Mouse (Mus musculus) stomach, postnatal 0 days (tissue): Measurements from ENCODE around the gene Thrb. TPM values are rescaled to one million over a fixed set of nuclear protein-coding genes. Genes with fewer than 3 reads are reported as not detected.

Experiments used
- ATAC-seq: fragments of 200-750 bp; cut with Nextera tagmentation; 2 replicates; pipeline ENCODE4 v1.8.0; 2017; ENCODE audit not compliant: low FRiP score, low TSS enrichment
- DNase-seq: peaks from one replicate; pipeline ENCODE4 v3.0.0-alpha.2; 2016; ENCODE audit warnings: low spot score
- H3K27ac ChIP-seq: fragments of 300-500 bp; sonication (generic); replicated peaks from 2 replicates; pipeline ENCODE4 v1.5.1; 2014; ENCODE audit warnings: mild to moderate bottlenecking, control low read depth
- H3K27me3 ChIP-seq: fragments of 300-500 bp; sonication (generic); 2 replicates; pipeline ENCODE4 v1.6.1; 2014; ENCODE audit warnings: low read length; ENCODE audit not compliant: control insufficient read depth, insufficient read depth
- H3K36me3 ChIP-seq: fragments of 300-500 bp; sonication (generic); 2 replicates; pipeline ENCODE4 v1.6.1; 2014; ENCODE audit warnings: low read length, mixed read lengths; ENCODE audit not compliant: control insufficient read depth, insufficient read depth
- H3K4me1 ChIP-seq: fragments of 300-500 bp; sonication (generic); replicated peaks from 2 replicates; pipeline ENCODE4 v1.6.1; 2014; ENCODE audit warnings: antibody characterized with exemption; ENCODE audit not compliant: control insufficient read depth, insufficient read depth
- H3K4me2 ChIP-seq: fragments of 300-500 bp; sonication (generic); replicated peaks from 2 replicates; pipeline ENCODE4 v1.6.1; 2014; ENCODE audit warnings: low read depth, mild to moderate bottlenecking, control low read depth, moderate library complexity
- H3K4me3 ChIP-seq: fragments of 300-500 bp; sonication (generic); 2 replicates; pipeline ENCODE4 v1.5.1; 2014; ENCODE audit warnings: low read depth, low read length, control low read depth
- H3K9ac ChIP-seq: fragments of 300-500 bp; sonication (generic); 2 replicates; pipeline ENCODE4 v1.6.1; 2014; ENCODE audit warnings: mild to moderate bottlenecking, low read length, control low read depth, mixed read lengths
- H3K9me3 ChIP-seq: fragments of 300-500 bp; sonication (generic); 2 replicates; pipeline ENCODE4 v1.6.1; 2016; ENCODE audit warnings: low read length; ENCODE audit not compliant: control insufficient read depth
- CTCF ChIP-seq: IDR thresholded peaks from 2 replicates; pipeline ENCODE4 v1.5.1; 2016; ENCODE audit warnings: antibody characterized with exemption, low read depth, mild to moderate bottlenecking, moderate library complexity
- EP300 ChIP-seq: optimal IDR thresholded peaks from 2 replicates; pipeline ENCODE3; 2016; ENCODE audit warnings: antibody characterized with exemption
- WGBS: fragments of 180-500 bp; shearing (Covaris S2); extraction: QIAGEN DNeasy Blood & Tissue Kit; methylation state at CpG from one replicate; pipeline ENCODE4 v1.1.7; 2014; 5-methylcytosine and 5-hydroxymethylcytosine counted together
- polyA plus RNA-seq: library from polyadenylated mRNA; unstranded; fragments of >200 nt; fragmentation: Nextera tagmentation; extraction: Ambion mirVana; gene quantifications from 2 replicates; pipeline ENCODE4 v1.2.1, GENCODE M21; 2015

Thrb gene
- polyA plus RNA-seq, 1 experiment from 2014 or later, result 4.8 TPM

DNA sequence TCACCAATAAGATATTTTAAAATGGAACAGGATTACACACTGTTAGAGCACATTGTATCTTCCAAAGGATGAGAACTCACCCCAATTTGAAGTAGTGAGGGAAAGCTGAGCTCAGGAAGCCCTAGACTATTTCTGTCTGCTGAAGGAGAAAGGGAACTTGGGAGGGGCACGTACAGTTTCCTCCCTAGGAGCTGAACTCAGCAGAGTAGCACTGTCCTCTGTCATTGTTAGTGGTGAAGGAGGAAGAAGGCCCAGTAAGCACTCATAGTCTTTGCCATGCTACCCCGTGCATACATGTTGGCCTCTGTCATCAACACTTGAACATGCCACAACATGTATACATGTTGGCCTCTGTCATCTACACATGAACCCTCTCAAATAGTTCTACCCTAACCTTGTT, 294.0 kb downstream of the Thrb start:
- DNase-seq (no peak), ATAC-seq (no peak)
- Histone ChIP-seq H3K9ac (no peak overlapping the region), H3K27me3 (no peaks in the 10 kb centered on the region), H3K36me3 (no peaks in the 10 kb centered on the region), H3K4me3 (no peak overlapping the region), H3K4me1 (no peaks in the 10 kb centered on the region), H3K27ac (no peak overlapping the region), H3K4me2 (no peak overlapping the region), H3K9me3 (no peaks in the 10 kb centered on the region)
- WGBS, result 62% methylated on average over 2 of the region's 2 CpGs
- no peak for TF ChIP-seq CTCF
- TF ChIP-seq EP300, result no peak

DNA sequence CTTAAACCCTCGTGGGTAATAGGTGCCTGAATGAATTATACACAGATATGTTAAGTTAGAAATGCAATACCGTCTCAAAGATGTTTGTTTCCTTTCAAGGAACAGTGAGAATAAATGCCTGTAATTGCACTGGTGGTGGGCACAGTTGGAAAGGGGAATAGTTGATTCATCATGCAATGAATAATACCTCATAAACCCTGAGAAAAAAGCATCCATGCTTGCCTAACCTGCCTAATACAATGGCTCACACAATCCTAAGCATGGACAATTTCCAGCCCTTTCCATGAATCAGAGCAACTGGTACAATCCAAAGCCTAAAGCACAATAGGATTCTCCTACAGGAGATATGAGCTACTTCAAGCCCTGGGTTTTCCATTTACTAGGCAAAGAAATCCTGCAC, 299.8 kb downstream of the Thrb start:
- no peaks in the 10 kb centered on the region for H3K27me3 ChIP-seq
- no peak overlapping the region for H3K4me3 ChIP-seq
- H3K9me3 ChIP-seq, result no peaks in the 10 kb centered on the region
- DNase-seq (no peak), ATAC-seq (no peak)
- no peak overlapping the region for H3K4me2 ChIP-seq
- 44% methylated on average over 2 of the region's 2 CpGs for WGBS
- H3K9ac ChIP-seq, result no peak overlapping the region
- no peak overlapping the region for H3K27ac ChIP-seq
- H3K4me1 ChIP-seq, result no peaks in the 10 kb centered on the region
- no peaks in the 10 kb centered on the region for H3K36me3 ChIP-seq
- TF ChIP-seq EP300, result no peak
- no peak for TF ChIP-seq CTCF

DNA sequence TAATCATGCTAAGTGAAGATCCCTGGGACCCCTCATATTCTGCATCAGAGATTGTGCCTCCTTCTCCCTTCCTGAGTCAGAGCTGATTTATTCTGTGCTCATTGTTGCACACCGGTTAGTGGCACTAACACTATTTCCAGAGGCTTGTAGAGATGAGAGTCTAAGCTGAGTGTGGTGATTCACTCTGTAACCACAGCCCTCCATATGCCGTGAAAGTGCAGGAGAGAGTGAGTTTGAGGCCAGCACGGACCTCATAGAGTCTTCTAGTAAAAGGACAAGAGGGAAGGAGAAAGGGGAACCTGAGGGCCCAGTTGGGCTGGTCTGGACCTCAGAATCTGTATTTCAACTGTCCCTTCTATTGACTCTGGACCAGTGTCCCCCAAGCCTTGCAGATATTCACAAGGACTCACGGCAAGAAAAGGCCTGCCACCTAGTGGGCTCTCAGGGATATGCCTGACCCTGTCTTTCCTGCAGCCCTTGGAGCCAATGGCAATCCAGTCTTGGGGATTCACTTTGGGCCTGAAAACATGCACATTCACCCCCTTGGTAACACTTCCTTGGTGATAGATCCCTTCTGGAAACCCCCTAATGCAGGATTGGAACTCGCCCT, 307.2 kb downstream of the Thrb start:
- Histone ChIP-seq H3K4me3 (no peak overlapping the region), H3K4me1 (no peaks in the 10 kb centered on the region), H3K9me3 (no peaks in the 10 kb centered on the region), H3K27ac (no peak overlapping the region), H3K36me3 (no peaks in the 10 kb centered on the region), H3K9ac (no peak overlapping the region), H3K4me2 (no peak overlapping the region), H3K27me3 (no peaks in the 10 kb centered on the region)
- WGBS, result 30% methylated on average over 5 of the region's 5 CpGs
- TF ChIP-seq CTCF, result peak; percentile 84
- no peak for TF ChIP-seq EP300
- peak; percentile 66; the same call in 1 of the 2 replicates for ATAC-seq
- peak; percentile 58 for DNase-seq

DNA sequence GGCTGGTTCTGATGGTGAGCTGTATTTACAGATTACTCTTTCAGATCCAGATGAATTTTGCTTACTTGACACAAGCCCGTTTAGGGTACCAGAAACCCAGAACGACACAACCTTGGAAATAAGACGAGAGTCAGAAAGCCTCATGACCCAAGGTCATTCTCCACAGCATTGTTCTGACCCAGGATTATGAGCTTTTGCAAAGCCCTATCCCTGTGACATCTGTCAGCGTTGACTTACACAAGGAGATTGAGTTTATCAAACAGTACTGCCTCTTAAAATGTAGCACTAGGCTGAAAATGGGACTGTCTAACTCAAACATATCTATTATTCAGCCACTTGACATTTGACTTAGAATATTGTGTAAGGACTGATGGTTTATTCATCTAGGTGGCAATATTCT, 312.1 kb downstream of the Thrb start:
- H3K9ac ChIP-seq, result no peak overlapping the region
- TF ChIP-seq EP300 (no peak), CTCF (no peak)
- H3K4me2 ChIP-seq, result no peak overlapping the region
- H3K9me3 ChIP-seq, result no peaks in the 10 kb centered on the region
- no peaks in the 10 kb centered on the region for H3K4me1 ChIP-seq
- H3K4me3 ChIP-seq, result no peak overlapping the region
- H3K36me3 ChIP-seq, result no peaks in the 10 kb centered on the region
- H3K27me3 ChIP-seq, result no peaks in the 10 kb centered on the region
- no peak overlapping the region for H3K27ac ChIP-seq
- no peak for DNase-seq
- ATAC-seq, result no peak
- WGBS, result 73% methylated on average over 4 of the region's 4 CpGs

DNA sequence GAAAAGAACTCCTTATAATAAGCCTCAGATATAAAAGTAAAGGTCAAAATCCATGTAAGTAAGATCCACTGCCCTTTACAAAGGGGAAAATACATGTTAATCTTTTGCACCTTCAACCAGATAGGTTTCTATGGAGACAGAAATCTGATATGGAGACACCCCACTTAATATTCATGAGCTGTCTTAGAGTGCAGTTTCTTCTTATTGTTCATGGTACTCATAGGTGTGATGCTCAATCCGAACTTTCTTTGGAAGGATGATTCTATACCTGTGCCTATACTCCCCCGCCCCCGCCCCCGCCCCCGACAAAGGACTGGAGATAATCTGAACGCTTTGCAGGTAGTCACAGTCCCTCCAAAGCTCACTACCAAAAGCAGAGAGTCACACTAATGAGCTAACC, 312.6 kb downstream of the Thrb start:
- H3K9me3 ChIP-seq, result no peaks in the 10 kb centered on the region
- TF ChIP-seq CTCF (no peak), EP300 (no peak)
- 75% methylated on average over 6 of the region's 6 CpGs for WGBS
- no peaks in the 10 kb centered on the region for H3K36me3 ChIP-seq
- no peaks in the 10 kb centered on the region for H3K27me3 ChIP-seq
- no peak for ATAC-seq
- H3K4me2 ChIP-seq, result no peak overlapping the region
- H3K9ac ChIP-seq, result no peak overlapping the region
- no peak overlapping the region for H3K27ac ChIP-seq
- no peak overlapping the region for H3K4me3 ChIP-seq
- H3K4me1 ChIP-seq, result no peaks in the 10 kb centered on the region
- DNase-seq, result no peak

DNA sequence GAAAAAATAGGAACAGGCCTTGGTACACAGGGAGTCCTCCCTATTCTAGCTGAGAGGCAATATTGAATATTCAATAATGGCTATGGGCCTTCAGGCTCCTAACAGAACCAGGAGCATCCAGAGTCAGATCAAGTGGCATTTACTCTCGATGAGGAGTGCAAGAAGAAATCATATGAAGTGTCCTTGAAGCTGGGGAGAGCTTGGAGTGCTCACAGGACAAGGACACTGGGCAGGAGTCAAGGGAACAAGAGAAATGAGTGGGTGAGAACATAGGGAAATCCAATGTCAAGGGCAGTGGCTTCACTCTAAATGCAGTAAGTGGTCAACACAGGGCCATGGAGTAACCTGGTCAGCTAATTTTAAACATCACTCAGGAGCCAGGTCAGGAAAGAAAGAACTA, 315.7 kb downstream of the Thrb start:
- H3K27ac ChIP-seq, result no peak overlapping the region
- no peaks in the 10 kb centered on the region for H3K36me3 ChIP-seq
- WGBS, result 67% methylated on average over 1 of the region's 1 CpGs
- H3K4me1 ChIP-seq, result no peaks in the 10 kb centered on the region
- H3K27me3 ChIP-seq, result no peaks in the 10 kb centered on the region
- no peaks in the 10 kb centered on the region for H3K9me3 ChIP-seq
- TF ChIP-seq CTCF (no peak), EP300 (no peak)
- H3K4me2 ChIP-seq, result no peak overlapping the region
- DNase-seq (no peak), ATAC-seq (no peak)
- H3K9ac ChIP-seq, result no peak overlapping the region
- H3K4me3 ChIP-seq, result no peak overlapping the region
